Mouse (Mus musculus) intestine, embryonic 14.5 days (tissue): ENCODE measurements around the gene Ip6k1. TPM values are rescaled to one million over a fixed set of nuclear protein-coding genes. Genes with fewer than 3 reads are reported as not detected.

Experiments
- ATAC-seq: fragments of 200-750 bp; cut with Nextera tagmentation; replicated peaks from 2 replicates; pipeline ENCODE4 v1.8.0; 2017; ENCODE audit warnings: low read depth, moderate number of reproducible peaks, moderate TSS enrichment, moderate library complexity; ENCODE audit not compliant: low FRiP score, low TSS enrichment
- DNase-seq: peaks from one replicate; pipeline ENCODE4 v3.0.0-alpha.2; 2018; ENCODE audit warnings: low spot score
- H3K27ac ChIP-seq: fragments of 300-500 bp; sonication (generic); 2 replicates; pipeline ENCODE4 v1.5.1; 2014; ENCODE audit warnings: low read depth, mild to moderate bottlenecking, control low read depth
- H3K27me3 ChIP-seq: fragments of 300-500 bp; sonication (generic); replicated peaks from 2 replicates; pipeline ENCODE4 v1.6.1; 2014; ENCODE audit warnings: low read length, control low read depth; ENCODE audit not compliant: control insufficient read depth, insufficient read depth
- H3K36me3 ChIP-seq: fragments of 300-500 bp; sonication (generic); 2 replicates; pipeline ENCODE4 v1.6.1; 2014; ENCODE audit warnings: low read length, control low read depth; ENCODE audit not compliant: control insufficient read depth, insufficient read depth
- H3K4me1 ChIP-seq: fragments of 300-500 bp; sonication (generic); replicated peaks from 2 replicates; pipeline ENCODE4 v1.6.1; 2014; ENCODE audit warnings: low read length, control low read depth, mixed read lengths; ENCODE audit not compliant: control insufficient read depth, insufficient read depth
- H3K4me2 ChIP-seq: fragments of 300-500 bp; sonication (generic); 2 replicates; pipeline ENCODE4 v1.6.1; 2014; ENCODE audit warnings: low read length
- H3K4me3 ChIP-seq: fragments of 300-500 bp; sonication (generic); 2 replicates; pipeline ENCODE4 v1.5.1; 2014; ENCODE audit warnings: low read depth, low read length, control low read depth, mixed read lengths
- H3K9ac ChIP-seq: fragments of 300-500 bp; sonication (generic); 2 replicates; pipeline ENCODE4 v1.6.1; 2014; ENCODE audit warnings: mild to moderate bottlenecking, low read length
- H3K9me3 ChIP-seq: fragments of 300-500 bp; sonication (generic); 2 replicates; pipeline ENCODE4 v1.6.1; 2016; ENCODE audit warnings: low read length, control low read depth; ENCODE audit not compliant: control insufficient read depth
- WGBS: fragments of 180-500 bp; shearing (Covaris S2); extraction: QIAGEN DNeasy Blood & Tissue Kit; methylation state at CpG from one replicate; pipeline ENCODE4 v1.1.7; 2014; 5-methylcytosine and 5-hydroxymethylcytosine counted together
- microRNA-seq: library from miRNA; unstranded; fragments of <30 nt; microRNA quantifications from one replicate; pipeline ENCODE4, GENCODE M21; 2016
- polyA plus RNA-seq: library from polyadenylated mRNA; unstranded; fragments of >200 nt; fragmentation: Nextera tagmentation; extraction: Ambion mirVana; gene quantifications from 2 replicates; pipeline ENCODE4 v1.2.1, GENCODE M21; 2014

The Ip6k1 gene
- polyA plus RNA-seq, 1 experiment from 2014 or later: 25.8 TPM

- peaks cover 23% of the 10 kb centered on the region for H3K36me3 ChIP-seq
- WGBS: 5% methylated on average over 3 of the region's 3 CpGs
Measured at GRCm38 (mm10) chr9:108095518-108095917, 93.2 kb downstream of the Ip6k1 start.

DNA sequence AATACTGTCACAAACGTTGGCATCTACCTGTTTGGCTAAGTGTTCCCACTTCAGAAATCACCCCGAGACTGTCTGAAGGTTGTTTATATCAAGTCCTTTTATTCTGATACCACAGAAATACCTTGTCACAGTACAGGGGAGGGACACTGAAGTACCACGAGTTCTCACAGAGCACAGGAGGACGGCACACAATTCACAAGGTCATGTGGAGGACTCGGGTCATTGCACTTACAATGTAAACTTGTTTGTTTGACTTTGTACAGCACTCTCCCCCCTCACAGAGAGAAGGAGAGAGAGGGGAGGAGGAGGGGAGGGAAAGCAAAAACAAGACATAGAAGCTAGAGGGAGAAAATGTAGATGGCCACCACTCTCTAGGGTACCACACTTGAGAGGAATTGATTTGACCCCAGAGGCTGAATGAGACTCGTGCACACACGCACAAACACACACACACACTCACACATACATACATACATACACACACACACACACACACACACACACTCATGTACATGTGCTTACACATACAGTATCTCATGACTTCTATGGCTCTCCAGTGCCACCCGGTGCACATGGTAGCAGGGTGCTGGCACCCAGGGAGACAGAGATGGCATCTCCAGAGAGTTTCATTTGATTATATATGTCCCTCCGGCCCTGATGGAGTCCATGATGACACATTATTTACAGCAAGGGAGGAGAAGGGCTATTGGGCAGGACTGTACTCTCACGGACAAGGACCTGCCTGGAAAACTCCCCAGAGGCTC is 93.8 kb downstream of the Ip6k1 start:
- DNase-seq: no peak
- no peak overlapping the region for H3K9ac ChIP-seq
- no peaks in the 10 kb centered on the region for H3K27me3 ChIP-seq
- no peak overlapping the region; the same call in 1 of the 2 replicates for H3K4me2 ChIP-seq
- H3K4me1 ChIP-seq: peaks cover 17% of the 10 kb centered on the region; the same call in 1 of the 2 replicates
- H3K36me3 ChIP-seq: peaks cover 17% of the 10 kb centered on the region
- H3K27ac ChIP-seq: no peak overlapping the region
- H3K9me3 ChIP-seq: no peaks in the 10 kb centered on the region
- no peak overlapping the region for H3K4me3 ChIP-seq
- ATAC-seq: no peak
- 52% methylated on average over 10 of the region's 10 CpGs for WGBS

More at GRCm38 (mm10) chr9:108095518-108095917, 93.2 kb downstream of the Ip6k1 start:
- Histone ChIP-seq H3K4me3 (peak overlapping the region; percentile 63), H3K4me1 (peaks cover 17% of the 10 kb centered on the region; the same call in 1 of the 2 replicates), H3K27me3 (no peaks in the 10 kb centered on the region), H3K27ac (no peak overlapping the region), H3K4me2 (peak overlapping the region; percentile 99), H3K9ac (no peak overlapping the region; the same call in 1 of the 2 replicates), H3K9me3 (no peaks in the 10 kb centered on the region)
- DNase-seq (peak; percentile 82), ATAC-seq (no peak)

Small RNA genes lying within 50 kb of the gene (microRNA-seq; reads per million reads assigned to microRNA genes)
- not detected for gene Mir7088

Other genes starting within 250 kb of the Ip6k1 start
- 156 and 174 TPM in 2 replicates for gene Rbm5, start 231.5 kb upstream of the Ip6k1 start, polyA plus RNA-seq
- 64.2 and 74.5 TPM in 2 replicates for gene Rbm6, start 129.3 kb upstream of the Ip6k1 start, polyA plus RNA-seq
- gene Mon1a, start 114.3 kb upstream of the Ip6k1 start, polyA plus RNA-seq: 17.2 and 21.7 TPM in 2 replicates
- gene Mst1r, start 95.6 kb upstream of the Ip6k1 start, polyA plus RNA-seq: 3.9 and 4.1 TPM in 2 replicates
- not detected in 2 replicates for gene Actl11, start 74.0 kb upstream of the Ip6k1 start, polyA plus RNA-seq
- 1.7 and 1.9 TPM in 2 replicates for gene Camkv, start 66.8 kb upstream of the Ip6k1 start, polyA plus RNA-seq
- 23.9 and 24.1 TPM in 2 replicates for gene Traip, start 52.4 kb upstream of the Ip6k1 start, polyA plus RNA-seq
- gene Uba7, start 27.0 kb upstream of the Ip6k1 start, polyA plus RNA-seq: 48.0 and 51.1 TPM in 2 replicates
- gene Gm20661, start 19.4 kb upstream of the Ip6k1 start, polyA plus RNA-seq: 8.7 and 11.4 TPM in 2 replicates
- gene Inka1, start 16.6 kb upstream of the Ip6k1 start, polyA plus RNA-seq: 58.7 and 62.4 TPM in 2 replicates
- gene Cdhr4, start 10.0 kb upstream of the Ip6k1 start, polyA plus RNA-seq: 15.7 and 27.3 TPM in 2 replicates
- 0.42 and 0.90 TPM in 2 replicates for gene Gm20662, start 6.2 kb upstream of the Ip6k1 start, polyA plus RNA-seq
- 29.1 and 33.5 TPM in 2 replicates for gene Gmppb, start 46.7 kb downstream of the Ip6k1 start, polyA plus RNA-seq
- 2.5 and 2.7 TPM in 2 replicates for gene Amigo3, start 50.7 kb downstream of the Ip6k1 start, polyA plus RNA-seq
- 0.17 and 0.78 TPM in 2 replicates for gene Mst1, start 77.9 kb downstream of the Ip6k1 start, polyA plus RNA-seq
- 30.7 and 33.2 TPM in 2 replicates for gene Rnf123, start 80.8 kb downstream of the Ip6k1 start, polyA plus RNA-seq
- 57.7 and 61.1 TPM in 2 replicates for gene Apeh, start 92.1 kb downstream of the Ip6k1 start, polyA plus RNA-seq
- 4.1 and 4.6 TPM in 2 replicates for gene Bsn, start 187.9 kb downstream of the Ip6k1 start, polyA plus RNA-seq